Mouse (Mus musculus) heart, postnatal 10 days (tissue): ENCODE measurements at regions not wholly inside any gene's neighbourhood (a gene's known extent, or its start where the extent isn't known, plus 50 kb on each side); places are given as distances from the start of the nearest gene placed in this dataset.
A peak's percentile ranks its signal among the peaks of the same experiment; 100 is the strongest.
"Not testable (repeated sequence)": the region's sequence is repeated elsewhere in the genome, so short reads cannot be mapped to it uniquely, and the experiment has no call there.

ENCODE experiments used
- DNase-seq, 2 experiments: peaks; one replicate each; pipeline ENCODE4 v3.0.0; 2021
- intact Hi-C: fragments of 180-260 bp; cut with DNase I; formaldehyde crosslinking; loops from one replicate; pipeline ENCODE4 v1.15.1; 2025

DNA sequence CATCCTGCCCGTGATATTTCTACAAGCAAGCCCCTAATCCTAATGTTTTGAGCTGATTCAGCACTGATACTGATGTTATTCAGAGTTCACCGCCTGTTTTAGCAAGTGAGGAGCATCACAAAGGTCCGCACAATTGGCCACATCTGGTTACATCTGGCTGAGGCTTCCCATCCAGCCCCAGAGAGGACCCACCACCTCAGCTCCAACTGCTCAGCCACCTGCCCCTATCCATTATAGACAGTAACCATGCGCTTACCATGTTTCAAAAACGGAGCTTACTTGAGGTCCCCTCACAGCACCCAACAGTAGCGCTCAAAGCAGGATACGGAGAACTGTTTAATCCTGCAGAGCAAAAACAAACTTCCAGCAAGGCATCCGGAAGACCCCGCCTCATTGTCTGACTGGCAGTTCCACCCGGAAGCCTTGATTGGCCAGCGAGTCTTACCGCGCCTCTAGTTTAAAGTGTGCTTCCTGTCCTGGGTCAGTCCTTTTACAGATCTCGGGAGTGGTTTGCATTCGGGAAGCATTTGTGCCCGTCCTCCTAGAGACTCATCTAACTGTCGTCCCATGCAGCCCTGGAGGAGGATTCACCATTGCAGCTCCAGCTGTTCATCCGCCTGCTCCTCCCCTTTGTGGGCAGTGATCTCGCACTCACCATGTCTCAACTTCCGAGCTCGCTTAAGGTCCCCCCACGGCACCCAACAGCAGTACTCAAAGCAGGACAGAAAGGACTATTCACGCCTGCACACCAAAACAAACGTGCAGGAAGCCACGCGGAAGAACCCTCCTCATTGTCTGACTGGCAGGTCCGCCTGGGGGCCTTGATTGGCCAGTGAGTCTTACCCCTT, 69.9 kb upstream of the Zfp825 start:
- intact Hi-C loops, result not testable (repeated sequence)
- peak; percentile 88 to 89 for DNase-seq

DNA sequence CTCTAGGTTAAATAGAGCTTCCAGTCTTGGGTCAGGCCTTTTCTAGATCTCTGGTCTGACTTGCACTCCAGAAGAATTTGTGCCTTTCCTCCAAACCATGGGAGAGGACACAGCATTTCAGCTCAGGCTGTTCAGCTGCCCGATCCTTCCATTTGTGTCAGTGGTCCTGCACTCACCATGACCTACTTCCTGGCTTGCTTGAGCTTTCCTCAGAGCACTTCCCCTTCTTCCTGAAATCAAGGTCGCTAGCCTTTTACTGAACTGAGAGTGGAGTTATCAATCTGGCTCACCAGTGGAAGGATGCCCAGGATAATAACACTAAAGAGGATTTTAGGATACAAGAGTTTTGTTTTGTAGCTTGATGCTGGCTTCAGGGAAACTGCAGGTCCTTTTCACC, 70.5 kb upstream of the Zfp825 start:
- DNase-seq, intact Hi-C loops: not testable (repeated sequence)

DNA sequence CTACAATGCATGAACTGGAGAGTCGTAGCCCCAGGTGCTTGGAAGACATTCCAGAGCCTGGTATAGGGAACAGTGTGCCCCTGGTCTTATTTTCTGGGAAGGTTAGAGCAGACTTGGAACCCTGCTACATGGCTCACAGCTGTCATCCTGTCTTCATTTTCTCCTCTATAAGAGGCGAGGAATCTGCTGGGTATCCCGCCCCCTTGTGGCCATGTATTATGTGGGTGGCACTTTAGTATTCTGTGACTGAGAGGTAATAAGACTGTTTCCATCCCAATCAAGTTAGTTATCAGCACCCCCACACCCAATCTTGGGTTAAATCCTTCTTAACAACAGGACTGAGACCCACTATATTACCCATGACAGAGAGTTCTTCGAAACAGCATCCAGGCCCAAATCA, 69.4 kb upstream of the Erap1 start:
- peak; percentile 11 to 25 for DNase-seq
- intact Hi-C loops, result not testable (repeated sequence)
